Mouse (Mus musculus) Patski (cell line): ENCODE measurements around the gene Gars. TPM values are rescaled to one million over a fixed set of nuclear protein-coding genes. Genes with fewer than 3 reads are reported as not detected.

Experiments used
- ATAC-seq: fragments of 100-300 bp; one replicate; pipeline ENCODE4 v1.8.0; 2021
- CTCF ChIA-PET: fragments of 350-600 bp; sonication (Branson Sonifier 250); formaldehyde crosslinking; loops from one replicate; lab custom pipeline; 2022; ENCODE audit warnings: inconsistent platforms; lab: Charles Lee
- POLR2A ChIA-PET: fragments of 350-600 bp; sonication (Branson Sonifier 250); formaldehyde crosslinking; loops from one replicate; lab custom pipeline; 2022; ENCODE audit warnings: antibody characterized with exemption, inconsistent platforms; lab: Charles Lee
- DNase-seq: peaks from one replicate; pipeline ENCODE4 v3.0.0-alpha.2; 2011; ENCODE audit warnings: low read depth, low spot score
- H3K27me3 ChIP-seq: fragments of 371-371 bp; one replicate; pipeline ENCODE4 v1.5.1; 2021
- CTCF ChIP-seq: fragments of 100-300 bp; IDR thresholded peaks from one replicate; pipeline ENCODE4 v1.5.1; 2021
- in situ Hi-C: fragments of 300-500 bp; cut with MboI; formaldehyde crosslinking; loops from 3 replicates; pipeline ENCODE4 v1.11.1; 2018; ENCODE audit warnings: low pct_unique_long_range_greater_than_20kb, mixed read lengths
- polyA plus RNA-seq: library from polyadenylated mRNA; unstranded; gene quantifications from one replicate; pipeline ENCODE4 v1.2.3, GENCODE M21; 2021

Gars gene
- 279 TPM for polyA plus RNA-seq

GRCm38 (mm10) chr6:55037799-55038670 lies at the start of gene Gars:
Gene Gars, plus strand, starts transcription at chr6:55038007.
- no peaks in the 10 kb centered on the region for H3K27me3 ChIP-seq
- POLR2A ChIA-PET = interaction anchor here (0.8 to 1.3 kb wide), 2 partner anchors 17 to 36 kb away, joined by 3 to 4 read pairs; no protein-coding TSS in a partner anchor
- in situ Hi-C loops = no loop called here
- CTCF ChIA-PET = interaction anchor here (1.6 kb wide), 1 partner anchor 22 kb away, joined by 15 read pairs; no protein-coding TSS in a partner anchor
- peak; percentile 54 for TF ChIP-seq CTCF
- ATAC-seq (peak; percentile 86), DNase-seq (no peak)

- no peaks in the 10 kb centered on the region for H3K27me3 ChIP-seq
- ChIA-PET CTCF (interaction anchor here (1.3 kb wide), 1 partner anchor 28 kb away, joined by 4 read pairs; no protein-coding TSS in a partner anchor), POLR2A (no interaction called here)
- no peak for DNase-seq
- in situ Hi-C loops = no loop called here
- no peak for TF ChIP-seq CTCF
- ATAC-seq = no peak
These were observed 49.7 kb upstream of the Gars start for GRCm38 (mm10) chr6:54988141-54988540.

GRCm38 (mm10) chr6:54991189-54991588 lies 46.6 kb upstream of the Gars start:
- POLR2A ChIA-PET = no interaction called here
- no peak for ATAC-seq
- CTCF ChIA-PET = interaction anchor here (1.1 to 5.1 kb wide), 9 partner anchors 10 to 287 kb away, joined by 3 to 34 read pairs (median 4); partner anchors contain the start of gene Znrf2
- DNase-seq = no peak
- no peaks in the 10 kb centered on the region for H3K27me3 ChIP-seq
- in situ Hi-C loops = loop anchor here (5.0 to 10.0 kb wide), 4 partner anchors 74 to 396 kb away; partner anchors contain the start of genes Fkbp14 and Plekha8
- no peak for TF ChIP-seq CTCF

- DNase-seq (no peak), ATAC-seq (no peak)
- no peaks in the 10 kb centered on the region for H3K27me3 ChIP-seq
- POLR2A ChIA-PET = interaction anchor here (0.7 to 1.2 kb wide), 2 partner anchors 19 to 190 kb away, joined by 3 to 4 read pairs; partner anchors contain the start of gene Nod1
- in situ Hi-C loops = loop anchor here (5.0 to 10.0 kb wide), 4 partner anchors 75 to 397 kb away; partner anchors contain the start of genes Fkbp14 and Plekha8
- CTCF ChIA-PET = interaction anchor here (1.0 to 5.1 kb wide), 12 partner anchors 11 to 288 kb away, joined by 3 to 34 read pairs (median 4); partner anchors contain the start of gene Znrf2
- TF ChIP-seq CTCF = no peak
These were observed 45.7 kb upstream of the Gars start for GRCm38 (mm10) chr6:54992141-54992540.

GRCm38 (mm10) chr6:54992734-54993260 lies 45.0 kb upstream of the Gars start, which contains the start of gene Ggct:
Gene Ggct, minus strand, starts transcription at chr6:54992950.
- in situ Hi-C loops = loop anchor here (5.0 to 10.0 kb wide), 4 partner anchors 75 to 398 kb away; partner anchors contain the start of genes Fkbp14 and Plekha8
- POLR2A ChIA-PET = interaction anchor here (0.7 to 1.2 kb wide), 2 partner anchors 20 to 189 kb away, joined by 3 to 4 read pairs; partner anchors contain the start of gene Nod1
- peak; percentile 79 for DNase-seq
- no peaks in the 10 kb centered on the region for H3K27me3 ChIP-seq
- CTCF ChIA-PET = interaction anchor here (1.0 to 5.1 kb wide), 8 partner anchors 12 to 183 kb away, joined by 3 to 34 read pairs (median 6); no protein-coding TSS in a partner anchor
- peak; percentile 84 for TF ChIP-seq CTCF
- peak; percentile 100 for ATAC-seq

GRCm38 (mm10) chr6:54996361-54996760 lies 41.4 kb upstream of the Gars start:
- no peaks in the 10 kb centered on the region for H3K27me3 ChIP-seq
- TF ChIP-seq CTCF = no peak
- DNase-seq = no peak
- POLR2A ChIA-PET = no interaction called here
- ATAC-seq = no peak
- in situ Hi-C loops = loop anchor here (10.0 kb wide), 1 partner anchor 402 kb away; the partner anchor contains the start of genes Fkbp14 and Plekha8
- CTCF ChIA-PET = no interaction called here

GRCm38 (mm10) chr6:54997726-54998125 lies 40.1 kb upstream of the Gars start:
- no peaks in the 10 kb centered on the region for H3K27me3 ChIP-seq
- TF ChIP-seq CTCF = no peak
- POLR2A ChIA-PET = no interaction called here
- CTCF ChIA-PET = no interaction called here
- DNase-seq = no peak
- no peak for ATAC-seq
- in situ Hi-C loops = loop anchor here (10.0 kb wide), 1 partner anchor 403 kb away; the partner anchor contains the start of genes Fkbp14 and Plekha8

- POLR2A ChIA-PET = no interaction called here
- CTCF ChIA-PET = interaction anchor here (1.4 kb wide), 1 partner anchor 207 kb away, joined by 3 read pairs; no protein-coding TSS in a partner anchor
- ATAC-seq (no peak), DNase-seq (no peak)
- in situ Hi-C loops = no loop called here
- no peak for TF ChIP-seq CTCF
- no peaks in the 10 kb centered on the region for H3K27me3 ChIP-seq
These were observed 36.5 kb upstream of the Gars start for GRCm38 (mm10) chr6:55001320-55001719.

- in situ Hi-C loops = no loop called here
- H3K27me3 ChIP-seq = no peaks in the 10 kb centered on the region
- ATAC-seq (no peak), DNase-seq (no peak)
- ChIA-PET CTCF (no interaction called here), POLR2A (no interaction called here)
- no peak for TF ChIP-seq CTCF
These were observed 35.4 kb upstream of the Gars start for GRCm38 (mm10) chr6:55002438-55002837.

- ATAC-seq = no peak
- POLR2A ChIA-PET = no interaction called here
- TF ChIP-seq CTCF = no peak
- in situ Hi-C loops = no loop called here
- H3K27me3 ChIP-seq = no peaks in the 10 kb centered on the region
- CTCF ChIA-PET = interaction anchor here (2.8 kb wide), 1 partner anchor 13 kb away, joined by 17 read pairs; no protein-coding TSS in a partner anchor
- no peak for DNase-seq
These were observed 34.2 kb upstream of the Gars start for GRCm38 (mm10) chr6:55003559-55003958.
